Mouse (Mus musculus) megakaryocyte, embryonic 14.5 days (primary cell): ENCODE results near the gene Npr1.

Experiments
- FLI1 ChIP-seq: IDR thresholded peaks from 2 replicates; pipeline ENCODE4 v1.6.1; 2012; ENCODE audit warnings: low read length, inconsistent platforms, mixed read lengths
- GATA1 ChIP-seq: IDR thresholded peaks from 3 replicates; pipeline ENCODE4 v1.6.1; 2012; ENCODE audit warnings: mixed read lengths, low read length, inconsistent platforms, borderline replicate concordance

GRCm38 (mm10) chr3:90462579-90462978 lies 3.1 kb downstream of the Npr1 start:
- TF ChIP-seq GATA1: no peak
- no peak for TF ChIP-seq FLI1
